Mouse (Mus musculus) midbrain, embryonic 14.5 days (tissue): ENCODE results near the gene S1pr2. TPM values are rescaled to one million over a fixed set of nuclear protein-coding genes. Genes with fewer than 3 reads are reported as not detected.

Source experiments
- ATAC-seq: fragments of 200-750 bp; cut with Nextera tagmentation; 2 replicates; pipeline ENCODE4 v1.8.0; 2017; ENCODE audit warnings: moderate number of reproducible peaks, moderate library complexity; ENCODE audit not compliant: low FRiP score, low TSS enrichment
- DNase-seq: peaks from one replicate; pipeline ENCODE4 v3.0.0-alpha.2; 2015
- H3K27ac ChIP-seq: fragments of 300-500 bp; sonication (generic); replicated peaks from 2 replicates; pipeline ENCODE4 v1.5.1; 2014; ENCODE audit warnings: mild to moderate bottlenecking, low read depth, low read length, moderate library complexity
- H3K27me3 ChIP-seq: fragments of 300-500 bp; sonication (generic); 2 replicates; pipeline ENCODE4 v1.6.1; 2014; ENCODE audit warnings: low read length, control low read depth, mixed read lengths; ENCODE audit not compliant: control insufficient read depth, insufficient read depth
- H3K36me3 ChIP-seq: fragments of 300-500 bp; sonication (generic); 2 replicates; pipeline ENCODE4 v1.6.1; 2014; ENCODE audit warnings: low read length, control low read depth; ENCODE audit not compliant: control insufficient read depth, insufficient read depth
- H3K4me1 ChIP-seq: fragments of 300-500 bp; sonication (generic); 2 replicates; pipeline ENCODE4 v1.6.1; 2014; ENCODE audit warnings: mild to moderate bottlenecking, antibody characterized with exemption, low read length, control low read depth; ENCODE audit not compliant: control insufficient read depth, insufficient read depth
- H3K4me2 ChIP-seq: fragments of 300-500 bp; sonication (generic); 2 replicates; pipeline ENCODE4 v1.6.1; 2014; ENCODE audit warnings: mild to moderate bottlenecking, low read length, moderate library complexity
- H3K4me3 ChIP-seq: fragments of 300-500 bp; sonication (generic); replicated peaks from 2 replicates; pipeline ENCODE4 v1.5.1; 2014; ENCODE audit warnings: low read depth, low read length
- H3K9ac ChIP-seq: fragments of 300-500 bp; sonication (generic); replicated peaks from 2 replicates; pipeline ENCODE4 v1.6.1; 2014; ENCODE audit warnings: mild to moderate bottlenecking, low read length, moderate library complexity
- H3K9me3 ChIP-seq: fragments of 300-500 bp; sonication (generic); 2 replicates; pipeline ENCODE4 v1.6.1; 2016; ENCODE audit warnings: low read length, control low read depth, mixed read lengths; ENCODE audit not compliant: control insufficient read depth
- WGBS: fragments of 180-500 bp; shearing (Covaris S2); extraction: QIAGEN DNeasy Blood & Tissue Kit; methylation state at CpG from one replicate; pipeline ENCODE4 v1.1.7; 2014; 5-methylcytosine and 5-hydroxymethylcytosine counted together
- microRNA-seq: library from miRNA; unstranded; fragments of <30 nt; microRNA quantifications from one replicate; pipeline ENCODE4, GENCODE M21; 2016
- polyA plus RNA-seq: library from polyadenylated mRNA; unstranded; fragments of >200 nt; fragmentation: Nextera tagmentation; extraction: Ambion mirVana; gene quantifications from 2 replicates; pipeline ENCODE4 v1.2.1, GENCODE M21; 2014

Gene S1pr2
- polyA plus RNA-seq, 1 experiment from 2014 or later: 10.8 TPM

GRCm38 (mm10) chr9:20946066-20946880 lies 30.3 kb downstream of the S1pr2 start:
- Histone ChIP-seq H3K27me3 (no peaks in the 10 kb centered on the region), H3K27ac (no peak overlapping the region), H3K36me3 (peaks cover 4% of the 10 kb centered on the region; the same call in 1 of the 2 replicates), H3K9me3 (no peaks in the 10 kb centered on the region), H3K4me1 (peaks cover 5% of the 10 kb centered on the region), H3K9ac (no peak overlapping the region), H3K4me2 (no peak overlapping the region), H3K4me3 (no peak overlapping the region)
- DNase-seq (no peak), ATAC-seq (no peak)
- 85% methylated on average over 16 of the region's 16 CpGs for WGBS

GRCm38 (mm10) chr9:20944697-20945370 lies 31.7 kb downstream of the S1pr2 start:
- WGBS: 83% methylated on average over 4 of the region's 4 CpGs
- no peak overlapping the region for H3K9ac ChIP-seq
- no peak overlapping the region for H3K27ac ChIP-seq
- H3K4me2 ChIP-seq: no peak overlapping the region
- DNase-seq (no peak), ATAC-seq (no peak)
- no peaks in the 10 kb centered on the region for H3K9me3 ChIP-seq
- no peaks in the 10 kb centered on the region for H3K4me1 ChIP-seq
- no peaks in the 10 kb centered on the region for H3K27me3 ChIP-seq
- peaks cover 19% of the 10 kb centered on the region for H3K36me3 ChIP-seq
- H3K4me3 ChIP-seq: no peak overlapping the region

GRCm38 (mm10) chr9:20943911-20944310 lies 32.7 kb downstream of the S1pr2 start:
- no peak for ATAC-seq
- no peaks in the 10 kb centered on the region for H3K27me3 ChIP-seq
- H3K36me3 ChIP-seq: peaks cover 28% of the 10 kb centered on the region
- H3K4me1 ChIP-seq: no peaks in the 10 kb centered on the region
- H3K27ac ChIP-seq: no peak overlapping the region
- no peak for DNase-seq
- no peak overlapping the region for H3K4me3 ChIP-seq
- H3K9me3 ChIP-seq: no peaks in the 10 kb centered on the region
- H3K9ac ChIP-seq: no peak overlapping the region
- 6% methylated on average over 2 of the region's 2 CpGs for WGBS
- no peak overlapping the region for H3K4me2 ChIP-seq

- no peak overlapping the region for H3K9ac ChIP-seq
- DNase-seq: no peak
- H3K27me3 ChIP-seq: no peaks in the 10 kb centered on the region
- H3K27ac ChIP-seq: no peak overlapping the region
- H3K36me3 ChIP-seq: peaks cover 33% of the 10 kb centered on the region
- no peak overlapping the region for H3K4me2 ChIP-seq
- no peaks in the 10 kb centered on the region for H3K4me1 ChIP-seq
- H3K4me3 ChIP-seq: no peak overlapping the region
- H3K9me3 ChIP-seq: no peaks in the 10 kb centered on the region
- no peak for ATAC-seq
- 89% methylated on average over 7 of the region's 7 CpGs for WGBS
Observed at GRCm38 (mm10) chr9:20943396-20943795, 33.2 kb downstream of the S1pr2 start.

GRCm38 (mm10) chr9:20923258-20923657 lies 53.3 kb downstream of the S1pr2 start:
- Histone ChIP-seq H3K27me3 (no peaks in the 10 kb centered on the region), H3K4me3 (no peak overlapping the region), H3K27ac (no peak overlapping the region), H3K36me3 (peaks cover 99% of the 10 kb centered on the region), H3K9me3 (no peaks in the 10 kb centered on the region), H3K9ac (no peak overlapping the region), H3K4me1 (no peaks in the 10 kb centered on the region), H3K4me2 (no peak overlapping the region)
- ATAC-seq: no peak
- 94% methylated on average over 3 of the region's 3 CpGs for WGBS
- no peak for DNase-seq

GRCm38 (mm10) chr9:20916160-20916559 lies 60.4 kb downstream of the S1pr2 start:
- Histone ChIP-seq H3K27ac (no peak overlapping the region), H3K9ac (no peak overlapping the region), H3K36me3 (peaks cover 100% of the 10 kb centered on the region), H3K4me2 (no peak overlapping the region), H3K9me3 (no peaks in the 10 kb centered on the region), H3K4me3 (no peak overlapping the region), H3K4me1 (no peaks in the 10 kb centered on the region), H3K27me3 (no peaks in the 10 kb centered on the region)
- DNase-seq: no peak
- no peak for ATAC-seq
- 89% methylated on average over 4 of the region's 4 CpGs for WGBS

Small RNA genes within 50 kb of the gene (microRNA-seq; reads per million reads assigned to microRNA genes)
- gene Mir7081: 1.0 reads per million

Other genes starting within 250 kb of the S1pr2 start
- gene Olfm2, start 230.4 kb downstream of the S1pr2 start, polyA plus RNA-seq: 143 and 173 TPM in 2 replicates
- gene Col5a3, start 161.7 kb downstream of the S1pr2 start, polyA plus RNA-seq: 0.45 and 0.66 TPM in 2 replicates
- not detected in 2 replicates for gene Rdh8, start 158.3 kb downstream of the S1pr2 start, polyA plus RNA-seq
- gene A230050P20Rik, start 108.1 kb downstream of the S1pr2 start, polyA plus RNA-seq: 1.3 and 1.9 TPM in 2 replicates
- 11.1 and 14.4 TPM in 2 replicates for gene Angptl6, start 97.1 kb downstream of the S1pr2 start, polyA plus RNA-seq
- 39.8 and 43.9 TPM in 2 replicates for gene Ppan, start 88.6 kb downstream of the S1pr2 start, polyA plus RNA-seq
- 231 and 234 TPM in 2 replicates for gene Eif3g, start 78.2 kb downstream of the S1pr2 start, polyA plus RNA-seq
- 51.1 and 51.5 TPM in 2 replicates for gene Dnmt1, start 16.9 kb downstream of the S1pr2 start, polyA plus RNA-seq
- gene Mrpl4, start 26.0 kb upstream of the S1pr2 start, polyA plus RNA-seq: 98.6 and 112 TPM in 2 replicates
- gene Icam1, start 39.2 kb upstream of the S1pr2 start, polyA plus RNA-seq: 1.7 and 4.1 TPM in 2 replicates
- gene Icam4, start 52.6 kb upstream of the S1pr2 start, polyA plus RNA-seq: not detected in 2 replicates
- gene Icam5, start 55.3 kb upstream of the S1pr2 start, polyA plus RNA-seq: 0.71 and 1.0 TPM in 2 replicates
- 1.5 and 1.6 TPM in 2 replicates for gene Zglp1, start 90.3 kb upstream of the S1pr2 start, polyA plus RNA-seq
- 1.3 and 2.6 TPM in 2 replicates for gene Gm49373, start 96.3 kb upstream of the S1pr2 start, polyA plus RNA-seq
- gene Fdx1l, start 96.8 kb upstream of the S1pr2 start, polyA plus RNA-seq: 55.5 and 82.2 TPM in 2 replicates
- 1.9 and 2.0 TPM in 2 replicates for gene Gm38431, start 115.2 kb upstream of the S1pr2 start, polyA plus RNA-seq
- gene Raver1, start 115.2 kb upstream of the S1pr2 start, polyA plus RNA-seq: 28.3 and 41.0 TPM in 2 replicates
- 7.4 and 8.5 TPM in 2 replicates for gene Tyk2, start 154.5 kb upstream of the S1pr2 start, polyA plus RNA-seq
- gene Cdc37, start 173.2 kb upstream of the S1pr2 start, polyA plus RNA-seq: 213 and 223 TPM in 2 replicates
- 28.4 and 32.3 TPM in 2 replicates for gene Pde4a, start 188.9 kb upstream of the S1pr2 start, polyA plus RNA-seq